Mouse (Mus musculus): ENCODE data around the gene Gm2115. TPM values are rescaled to one million over a fixed set of nuclear protein-coding genes. Genes with fewer than 3 reads are reported as not detected.

The Gm2115 gene
- polyA plus RNA-seq, 1 experiment from 2014 or later: 2.3 TPM

- Histone ChIP-seq H3K4me1 (replicated peaks; ENCODE audit: control insufficient read depth, insufficient read depth) (no peaks in the 10 kb centered on the region), H3K27ac (replicated peaks) (no peak overlapping the region), H3K4me3 (ENCODE audit: low read depth, low read length) (no peak overlapping the region), H3K9ac (ENCODE audit: low read length) (no peak overlapping the region), H3K4me2 (replicated peaks; ENCODE audit: low read depth) (no peak overlapping the region), H3K27me3 (ENCODE audit: control insufficient read depth, insufficient read depth, low read length) (no peaks in the 10 kb centered on the region), H3K36me3 (ENCODE audit: control insufficient read depth, insufficient read depth, low read length) (peaks cover 4% of the 10 kb centered on the region; the same call in 1 of the 2 replicates), H3K9me3 (ENCODE audit: control insufficient read depth, low read length) (no peaks in the 10 kb centered on the region)
- no peak for ATAC-seq (ENCODE audit: low FRiP score, low TSS enrichment)
- DNase-seq (ENCODE audit: low spot score): no peak
- TF ChIP-seq EP300 (optimal IDR thresholded peaks at IDR 0.05) (no peak), CTCF (IDR thresholded peaks at IDR 0.05; ENCODE audit: low read depth) (no peak)
- WGBS: 88% methylated on average over 3 of the region's 3 CpGs
These were observed 103.1 kb downstream of the Gm2115 start for GRCm38 (mm10) chr7:84631878-84632277.

Other genes with a start within 250 kb of the Gm2115 start
- gene Arnt2, start 118.8 kb upstream of the Gm2115 start, polyA plus RNA-seq (2015; fragmentation: Nextera tagmentation; extraction: Ambion mirVana): 0.89 and 0.94 TPM in 2 replicates
- 12.4 and 12.5 TPM in 2 replicates for gene Fah, start 77.8 kb downstream of the Gm2115 start, polyA plus RNA-seq (2015; fragmentation: Nextera tagmentation; extraction: Ambion mirVana)
- gene Zfand6, start 161.0 kb downstream of the Gm2115 start, polyA plus RNA-seq (2015; fragmentation: Nextera tagmentation; extraction: Ambion mirVana): 128 and 138 TPM in 2 replicates

Data from stomach, postnatal 0 days (tissue).